Mouse (Mus musculus): Measurements from ENCODE around the gene Wdr27. TPM values are rescaled to one million over a fixed set of nuclear protein-coding genes. Genes with fewer than 3 reads are reported as not detected.

The Wdr27 gene
- polyA plus RNA-seq, 1 experiment from 2014 or later, result 8.2 TPM

DNA sequence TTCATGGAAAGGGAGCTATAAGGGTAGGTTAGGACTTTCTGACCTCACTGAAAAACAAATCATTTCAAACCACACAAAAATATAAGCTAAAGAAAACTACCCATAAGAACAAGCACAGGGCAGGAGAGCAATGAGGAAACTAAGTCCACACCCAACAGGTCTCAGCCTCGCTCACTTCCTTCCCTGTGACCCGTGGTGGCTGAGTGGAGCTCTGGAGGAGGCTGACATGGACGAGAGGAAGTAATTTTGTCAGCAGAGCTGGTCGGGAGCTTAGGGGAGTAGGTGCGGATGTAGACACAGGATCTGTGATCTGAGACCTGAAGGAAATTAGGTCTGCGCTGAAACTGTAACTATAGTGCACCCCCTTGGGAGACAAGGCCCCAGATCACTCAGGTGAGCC lies 21.4 kb downstream of the Wdr27 start:
- H3K27me3 ChIP-seq (replicated peaks), result no peaks in the 10 kb centered on the region
- no peaks in the 10 kb centered on the region for H3K36me3 ChIP-seq (replicated peaks)
- H3K27ac ChIP-seq, result no peak overlapping the region
- no peak overlapping the region for H3K4me3 ChIP-seq
- no peak overlapping the region for H3K4me2 ChIP-seq
- WGBS, result 75% methylated on average over 6 of the region's 6 CpGs
- no peak overlapping the region for H3K9ac ChIP-seq
- no peaks in the 10 kb centered on the region for H3K9me3 ChIP-seq
- no peaks in the 10 kb centered on the region for H3K4me1 ChIP-seq
- no peak for ATAC-seq (replicated peaks)

DNA sequence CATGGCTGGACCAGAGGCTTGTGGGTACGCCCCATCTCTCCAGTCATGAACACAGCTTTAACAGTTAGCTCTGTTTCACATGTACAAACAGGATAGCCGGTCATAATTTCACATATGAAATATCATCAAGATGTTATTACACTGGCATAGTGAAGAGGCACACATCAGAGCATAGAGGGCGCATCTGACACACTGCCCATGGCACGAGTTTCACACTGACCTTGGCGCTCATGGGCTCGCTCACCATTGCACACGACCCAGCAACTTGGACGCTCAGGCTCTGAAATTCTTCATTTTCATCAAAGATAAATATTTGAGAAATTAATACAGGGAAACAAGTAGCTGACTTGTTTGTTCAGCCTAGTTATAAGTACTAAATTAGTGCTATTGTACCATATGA lies 25.1 kb downstream of the Wdr27 start:
- no peak overlapping the region for H3K4me2 ChIP-seq
- no peaks in the 10 kb centered on the region for H3K9me3 ChIP-seq
- no peak for ATAC-seq (replicated peaks)
- H3K4me1 ChIP-seq, result no peaks in the 10 kb centered on the region
- H3K36me3 ChIP-seq (replicated peaks), result no peaks in the 10 kb centered on the region
- H3K9ac ChIP-seq, result no peak overlapping the region
- H3K4me3 ChIP-seq, result no peak overlapping the region
- 89% methylated on average over 8 of the region's 8 CpGs for WGBS
- no peaks in the 10 kb centered on the region for H3K27me3 ChIP-seq (replicated peaks)
- H3K27ac ChIP-seq, result no peak overlapping the region

GRCm38 (mm10) chr17:14914401-14914800 lies 28.6 kb downstream of the Wdr27 start:
- ATAC-seq (replicated peaks), result no peak
- no peak overlapping the region for H3K4me3 ChIP-seq
- 89% methylated on average over 4 of the region's 4 CpGs for WGBS

DNA sequence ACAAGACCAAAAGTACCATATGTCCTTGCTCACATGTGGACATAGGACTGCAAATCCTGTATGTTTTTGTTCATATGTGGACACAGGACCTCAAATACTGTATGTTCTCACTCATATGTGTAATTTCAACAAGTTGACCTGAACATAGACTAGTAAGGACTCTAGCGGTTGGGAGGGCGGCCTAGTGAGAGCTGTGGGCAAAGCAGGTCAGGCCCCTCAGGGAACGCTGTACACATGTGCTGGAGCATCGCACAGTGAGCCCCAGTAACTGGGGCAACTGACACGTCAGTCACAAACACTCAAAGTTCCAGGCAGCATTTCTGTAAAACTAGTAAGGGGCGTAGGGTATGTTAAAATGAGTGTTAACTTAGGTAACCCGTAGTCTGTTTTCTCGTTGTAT lies 30.0 kb downstream of the Wdr27 start:
- Histone ChIP-seq H3K4me3 (no peak overlapping the region), H3K9me3 (no peaks in the 10 kb centered on the region), H3K27ac (no peak overlapping the region), H3K36me3 (replicated peaks) (no peaks in the 10 kb centered on the region), H3K9ac (no peak overlapping the region), H3K4me1 (no peaks in the 10 kb centered on the region), H3K27me3 (replicated peaks) (no peaks in the 10 kb centered on the region), H3K4me2 (no peak overlapping the region)
- 91% methylated on average over 8 of the region's 8 CpGs for WGBS
- no peak for ATAC-seq (replicated peaks)

More at GRCm38 (mm10) chr17:14914401-14914800, 28.6 kb downstream of the Wdr27 start:
- H3K9ac ChIP-seq, result no peak overlapping the region
- no peaks in the 10 kb centered on the region for H3K36me3 ChIP-seq (replicated peaks)
- no peak overlapping the region for H3K4me2 ChIP-seq
- no peaks in the 10 kb centered on the region for H3K9me3 ChIP-seq
- H3K27ac ChIP-seq, result no peak overlapping the region
- no peaks in the 10 kb centered on the region for H3K27me3 ChIP-seq (replicated peaks)
- H3K4me1 ChIP-seq, result no peaks in the 10 kb centered on the region

DNA sequence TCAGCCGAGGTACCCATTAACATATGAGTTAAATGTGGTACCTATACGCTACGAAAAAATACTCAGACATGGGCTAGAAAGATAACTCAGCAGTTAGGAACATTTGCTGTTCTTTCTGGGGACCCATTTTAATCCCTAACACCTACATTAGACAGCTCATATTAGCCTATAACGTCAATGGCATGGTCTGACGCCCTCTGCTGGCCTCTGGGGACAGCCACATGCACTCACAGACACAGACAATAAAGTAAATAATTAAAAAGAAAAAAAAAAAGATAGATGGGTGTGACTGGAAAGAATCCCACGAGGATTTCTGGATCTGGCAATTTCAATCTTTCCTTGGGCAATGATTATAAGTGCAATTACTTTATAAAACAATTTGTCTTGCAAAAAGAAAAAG lies 30.5 kb downstream of the Wdr27 start:
- Histone ChIP-seq H3K4me1 (no peaks in the 10 kb centered on the region), H3K9me3 (no peaks in the 10 kb centered on the region), H3K9ac (no peak overlapping the region), H3K4me2 (no peak overlapping the region), H3K27me3 (replicated peaks) (no peaks in the 10 kb centered on the region), H3K27ac (no peak overlapping the region), H3K4me3 (no peak overlapping the region), H3K36me3 (replicated peaks) (no peaks in the 10 kb centered on the region)
- 50% methylated on average over 6 of the region's 6 CpGs for WGBS
- no peak for ATAC-seq (replicated peaks)

GRCm38 (mm10) chr17:14910771-14911170 lies 32.2 kb downstream of the Wdr27 start:
- Histone ChIP-seq H3K4me1 (no peaks in the 10 kb centered on the region), H3K9ac (no peak overlapping the region), H3K9me3 (no peaks in the 10 kb centered on the region), H3K27me3 (replicated peaks) (no peaks in the 10 kb centered on the region), H3K4me3 (no peak overlapping the region), H3K36me3 (replicated peaks) (no peaks in the 10 kb centered on the region), H3K27ac (no peak overlapping the region), H3K4me2 (no peak overlapping the region)
- 91% methylated on average over 5 of the region's 5 CpGs for WGBS
- ATAC-seq (replicated peaks), result no peak

GRCm38 (mm10) chr17:14909331-14909730 lies 33.6 kb downstream of the Wdr27 start:
- Histone ChIP-seq H3K9me3 (no peaks in the 10 kb centered on the region), H3K27me3 (replicated peaks) (no peaks in the 10 kb centered on the region), H3K4me2 (no peak overlapping the region), H3K27ac (no peak overlapping the region), H3K36me3 (replicated peaks) (no peaks in the 10 kb centered on the region), H3K4me1 (no peaks in the 10 kb centered on the region), H3K9ac (no peak overlapping the region), H3K4me3 (no peak overlapping the region)
- WGBS, result 92% methylated on average over 5 of the region's 5 CpGs
- no peak for ATAC-seq (replicated peaks)

DNA sequence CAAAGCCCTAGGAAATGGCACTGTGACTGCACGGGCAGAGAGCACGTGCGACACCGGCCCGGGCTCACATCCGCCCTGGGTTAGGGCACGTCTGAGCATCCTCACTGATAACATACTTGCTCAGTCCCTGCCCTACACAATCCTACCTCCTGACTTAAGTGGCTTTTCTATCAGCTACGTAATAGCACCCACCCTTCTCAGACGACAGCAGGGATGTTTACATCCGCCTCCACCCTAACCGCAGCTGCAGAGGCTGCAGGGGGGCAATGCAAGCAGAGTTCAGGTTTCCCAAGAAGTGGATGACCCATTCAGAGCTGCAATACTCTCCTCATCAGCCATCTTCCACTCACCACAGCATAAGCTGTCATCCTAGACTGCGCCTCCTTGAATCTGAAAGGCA lies 35.8 kb downstream of the Wdr27 start:
- 81% methylated on average over 12 of the region's 12 CpGs for WGBS
- H3K9me3 ChIP-seq, result no peaks in the 10 kb centered on the region
- no peak overlapping the region for H3K4me2 ChIP-seq
- no peaks in the 10 kb centered on the region for H3K27me3 ChIP-seq (replicated peaks)
- H3K4me3 ChIP-seq, result no peak overlapping the region
- ATAC-seq (replicated peaks), result no peak
- H3K4me1 ChIP-seq, result no peaks in the 10 kb centered on the region
- H3K27ac ChIP-seq, result no peak overlapping the region
- no peak overlapping the region for H3K9ac ChIP-seq
- no peaks in the 10 kb centered on the region for H3K36me3 ChIP-seq (replicated peaks)

- WGBS, result 39% methylated on average over 1 of the region's 1 CpGs
- ATAC-seq (replicated peaks), result no peak
Observed at GRCm38 (mm10) chr17:14906611-14907010, 36.3 kb downstream of the Wdr27 start.

GRCm38 (mm10) chr17:14904637-14905265 lies 38.2 kb downstream of the Wdr27 start:
- Histone ChIP-seq H3K27me3 (replicated peaks) (no peaks in the 10 kb centered on the region), H3K36me3 (replicated peaks) (no peaks in the 10 kb centered on the region), H3K4me1 (no peaks in the 10 kb centered on the region), H3K4me3 (no peak overlapping the region), H3K9me3 (no peaks in the 10 kb centered on the region), H3K4me2 (no peak overlapping the region), H3K27ac (no peak overlapping the region), H3K9ac (no peak overlapping the region)
- WGBS, result 56% methylated on average over 7 of the region's 7 CpGs
- ATAC-seq (replicated peaks), result peak; percentile 65

More at GRCm38 (mm10) chr17:14906611-14907010, 36.3 kb downstream of the Wdr27 start:
- no peak overlapping the region for H3K9ac ChIP-seq
- no peaks in the 10 kb centered on the region for H3K27me3 ChIP-seq (replicated peaks)
- no peak overlapping the region for H3K27ac ChIP-seq
- no peaks in the 10 kb centered on the region for H3K4me1 ChIP-seq
- H3K4me3 ChIP-seq, result no peak overlapping the region
- H3K36me3 ChIP-seq (replicated peaks), result no peaks in the 10 kb centered on the region
- no peak overlapping the region for H3K4me2 ChIP-seq
- H3K9me3 ChIP-seq, result no peaks in the 10 kb centered on the region

DNA sequence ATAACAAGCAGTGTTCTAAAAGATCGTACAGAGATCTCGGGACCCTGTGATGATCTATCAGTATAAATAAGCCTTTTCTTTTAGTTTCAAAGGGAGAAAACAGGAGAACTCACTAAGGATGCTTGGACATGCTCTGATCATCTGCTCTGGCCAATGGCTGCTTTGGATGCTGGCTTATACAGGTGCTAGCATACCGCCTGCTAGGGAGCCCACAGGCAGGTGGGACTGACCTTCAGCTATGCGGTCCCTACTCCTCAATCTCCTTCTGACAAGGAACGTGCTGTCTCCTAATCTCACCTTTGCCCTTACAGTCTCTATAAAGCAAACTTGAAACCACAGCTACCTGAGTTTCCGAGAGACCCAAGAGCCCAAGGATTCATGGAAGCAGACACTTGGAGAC lies 38.8 kb downstream of the Wdr27 start:
- H3K27me3 ChIP-seq (replicated peaks), result no peaks in the 10 kb centered on the region
- no peaks in the 10 kb centered on the region for H3K36me3 ChIP-seq (replicated peaks)
- H3K9ac ChIP-seq, result no peak overlapping the region
- no peaks in the 10 kb centered on the region for H3K9me3 ChIP-seq
- no peak overlapping the region for H3K27ac ChIP-seq
- peak; percentile 19; the same call in 1 of the 2 replicates for ATAC-seq (replicated peaks)
- WGBS, result 83% methylated on average over 6 of the region's 6 CpGs
- no peak overlapping the region for H3K4me2 ChIP-seq
- H3K4me1 ChIP-seq, result no peaks in the 10 kb centered on the region
- H3K4me3 ChIP-seq, result no peak overlapping the region

DNA sequence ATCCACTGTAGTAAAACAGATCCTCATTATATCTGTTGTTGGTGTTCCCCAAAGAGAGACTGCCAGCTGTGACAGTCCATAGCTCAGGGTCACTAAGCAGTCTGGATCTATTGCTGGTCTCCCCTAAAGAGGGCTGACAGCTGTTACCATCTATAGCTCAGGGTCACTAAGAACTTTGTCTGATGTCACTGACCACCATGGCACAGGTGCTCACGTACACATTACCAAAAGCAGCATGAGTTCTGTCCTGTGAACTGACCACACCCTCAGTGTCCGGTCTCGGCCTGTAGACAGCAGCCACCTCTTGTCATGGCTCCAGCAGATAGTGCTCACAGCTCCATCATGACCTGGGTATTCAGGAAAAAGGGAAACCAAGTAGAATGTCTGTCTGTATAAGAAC lies 39.7 kb downstream of the Wdr27 start:
- WGBS, result 87% methylated on average over 3 of the region's 3 CpGs
- Histone ChIP-seq H3K27ac (no peak overlapping the region), H3K4me2 (no peak overlapping the region), H3K36me3 (replicated peaks) (no peaks in the 10 kb centered on the region), H3K4me1 (no peaks in the 10 kb centered on the region), H3K9me3 (no peaks in the 10 kb centered on the region), H3K4me3 (no peak overlapping the region), H3K9ac (no peak overlapping the region), H3K27me3 (replicated peaks) (no peaks in the 10 kb centered on the region)
- ATAC-seq (replicated peaks), result no peak

DNA sequence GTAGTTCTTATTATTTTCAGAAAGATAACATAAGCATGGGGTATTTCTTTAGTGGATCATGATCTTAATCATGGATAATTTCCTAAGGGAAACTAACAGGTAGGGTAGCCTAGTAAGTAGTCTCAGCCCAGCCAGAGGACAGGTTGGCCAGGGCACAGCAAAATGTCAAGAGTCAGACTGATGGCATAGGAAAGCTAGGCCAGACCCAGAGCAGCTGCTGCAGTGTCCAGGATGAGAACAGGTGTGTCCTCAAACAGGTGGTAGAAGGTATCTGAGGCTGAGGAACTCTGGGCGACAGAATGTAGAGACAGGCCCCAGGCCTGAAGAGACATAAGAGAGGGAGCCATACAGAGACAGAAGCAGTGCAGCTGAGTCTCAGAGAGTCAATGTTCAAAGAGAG lies 44.0 kb downstream of the Wdr27 start:
- Histone ChIP-seq H3K9me3 (no peaks in the 10 kb centered on the region), H3K27me3 (replicated peaks) (no peaks in the 10 kb centered on the region), H3K4me2 (no peak overlapping the region), H3K36me3 (replicated peaks) (no peaks in the 10 kb centered on the region), H3K4me1 (no peaks in the 10 kb centered on the region), H3K9ac (no peak overlapping the region), H3K27ac (no peak overlapping the region), H3K4me3 (no peak overlapping the region)
- ATAC-seq (replicated peaks), result no peak
- WGBS, result 81% methylated on average over 1 of the region's 1 CpGs

Measured in midbrain, embryonic 15.5 days (tissue).